Mouse (Mus musculus) splenic B cell, adult 2 months (primary cell): ENCODE data around the gene Tcf3.
A peak's percentile ranks its signal among the peaks of the same experiment; 100 is the strongest.

Source experiments
- DNase-seq: peaks from one replicate; pipeline ENCODE4 v3.0.0-alpha.2; 2011; ENCODE audit warnings: low read depth, low spot score
- H3K27me3 ChIP-seq: 2 replicates; pipeline ENCODE4 v1.6.1; 2012; ENCODE audit warnings: mild to moderate bottlenecking, low read length, moderate library complexity, mixed read lengths; ENCODE audit not compliant: control insufficient read depth, poor library complexity, insufficient read depth, severe bottlenecking
- H3K36me3 ChIP-seq: 2 replicates; pipeline ENCODE4 v1.6.1; 2012; ENCODE audit warnings: mild to moderate bottlenecking, low read length, moderate library complexity, mixed read lengths; ENCODE audit not compliant: control insufficient read depth, poor library complexity, insufficient read depth, severe bottlenecking

Tcf3 gene

GRCm38 (mm10) chr10:80372706-80373105 lies 60.7 kb downstream of the Tcf3 start:
- DNase-seq, result no peak
- Histone ChIP-seq H3K27me3 (no peaks in the 10 kb centered on the region), H3K36me3 (no peaks in the 10 kb centered on the region)

- no peaks in the 10 kb centered on the region for H3K36me3 ChIP-seq
- DNase-seq, result no peak
- H3K27me3 ChIP-seq, result no peaks in the 10 kb centered on the region
Measured at GRCm38 (mm10) chr10:80371983-80372382, 61.5 kb downstream of the Tcf3 start.

- no peaks in the 10 kb centered on the region for H3K27me3 ChIP-seq
- peak; percentile 90 for DNase-seq
- H3K36me3 ChIP-seq, result no peaks in the 10 kb centered on the region
Measured at GRCm38 (mm10) chr10:80371411-80371966, 62.0 kb downstream of the Tcf3 start.

- no peaks in the 10 kb centered on the region for H3K27me3 ChIP-seq
- peak; percentile 60 for DNase-seq
Measured at GRCm38 (mm10) chr10:80369995-80370747, 63.3 kb downstream of the Tcf3 start.

GRCm38 (mm10) chr10:80368392-80368791 lies 65.1 kb downstream of the Tcf3 start:
- Histone ChIP-seq H3K36me3 (no peaks in the 10 kb centered on the region), H3K27me3 (no peaks in the 10 kb centered on the region)
- DNase-seq, result no peak

More at GRCm38 (mm10) chr10:80369995-80370747, 63.3 kb downstream of the Tcf3 start:
- H3K36me3 ChIP-seq, result no peaks in the 10 kb centered on the region

GRCm38 (mm10) chr10:80367954-80368353 lies 65.5 kb downstream of the Tcf3 start:
- Histone ChIP-seq H3K36me3 (no peaks in the 10 kb centered on the region), H3K27me3 (no peaks in the 10 kb centered on the region)
- peak; percentile 31 for DNase-seq

- Histone ChIP-seq H3K36me3 (no peaks in the 10 kb centered on the region), H3K27me3 (no peaks in the 10 kb centered on the region)
- DNase-seq, result no peak
Measured at GRCm38 (mm10) chr10:80365736-80366135, 67.7 kb downstream of the Tcf3 start.

- no peaks in the 10 kb centered on the region for H3K27me3 ChIP-seq
- no peak for DNase-seq
- H3K36me3 ChIP-seq, result no peaks in the 10 kb centered on the region
Measured at GRCm38 (mm10) chr10:80363734-80364133, 69.7 kb downstream of the Tcf3 start.
